Mouse (Mus musculus) left cerebral cortex, adult 9 months (tissue): ENCODE measurements at regions not wholly inside any gene's neighbourhood (a gene's known extent, or its start where the extent isn't known, plus 50 kb on each side); places are given as distances from the start of the nearest gene placed in this dataset.

Experiments used
- DNase-seq, 2 experiments: peaks; one replicate each; pipeline ENCODE4 v3.0.0; 2022; ENCODE audit warnings: low spot score in 2 of 2

DNA sequence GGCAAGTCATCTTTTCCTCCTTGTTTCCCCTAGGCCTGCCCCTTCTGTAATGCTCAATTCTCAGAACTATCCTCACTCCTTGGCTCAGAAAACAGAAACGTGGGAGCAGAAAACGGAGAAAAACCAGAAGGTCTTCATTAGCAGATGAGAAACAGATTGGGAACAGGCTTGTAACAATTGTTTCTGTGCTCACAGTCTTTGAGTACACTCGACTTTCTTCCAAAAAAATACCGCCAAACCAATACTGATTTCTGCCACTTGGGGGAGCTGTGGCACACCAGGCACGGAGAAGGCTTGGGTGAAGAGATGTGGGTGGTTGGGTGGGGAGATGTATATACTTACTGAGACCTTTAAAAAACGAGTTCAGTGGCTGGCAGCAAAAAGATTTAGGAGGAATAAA is 80.8 kb upstream of the 4930583I09Rik start:
- DNase-seq = no peak

- DNase-seq = no peak
These were observed 79.8 kb upstream of the 4930583I09Rik start for GRCm38 (mm10) chr17:64915708-64916107.

DNA sequence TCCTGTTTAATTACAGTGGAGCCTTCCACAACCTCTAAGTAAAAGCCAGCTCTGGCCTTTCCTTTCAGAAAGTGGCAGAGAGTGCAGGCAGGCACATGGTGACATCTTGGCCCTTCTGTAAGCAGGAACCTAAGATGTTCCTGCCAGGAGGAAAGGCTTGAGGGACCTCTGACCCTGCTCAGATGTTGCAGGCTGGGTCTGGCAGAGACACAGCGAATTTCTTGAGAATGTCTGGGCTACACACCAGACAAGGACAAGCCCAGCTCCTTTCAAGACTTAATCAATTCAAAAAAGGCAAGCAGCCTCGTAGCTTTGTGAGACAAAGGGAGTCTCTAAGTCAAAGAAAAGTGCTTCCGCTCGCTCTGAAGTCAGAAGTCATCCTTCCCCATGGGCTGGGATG is 79.2 kb upstream of the 4930583I09Rik start:
- no peak for DNase-seq

DNA sequence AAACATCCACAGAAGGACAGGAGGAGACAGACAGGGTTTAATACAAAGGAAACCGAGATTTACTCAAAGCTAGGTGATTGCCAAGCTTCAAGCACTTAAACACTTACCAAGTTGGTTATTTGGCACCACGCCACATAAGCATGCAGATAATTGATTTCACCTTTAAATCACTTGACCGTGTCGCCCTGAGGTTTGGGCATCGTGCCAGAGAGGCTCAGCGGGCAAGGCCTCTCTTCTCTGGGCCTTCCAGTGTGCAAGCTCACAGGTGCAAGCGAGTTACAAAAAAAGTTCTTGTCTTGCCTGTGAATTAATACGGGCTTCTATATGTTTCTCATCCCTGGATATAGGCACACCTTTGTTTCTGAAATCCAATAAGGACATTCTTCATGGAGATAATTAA is 78.4 kb upstream of the 4930583I09Rik start:
- DNase-seq = no peak

- no peak for DNase-seq
These were observed 72.8 kb upstream of the 4930583I09Rik start for GRCm38 (mm10) chr17:64908671-64909070.

DNA sequence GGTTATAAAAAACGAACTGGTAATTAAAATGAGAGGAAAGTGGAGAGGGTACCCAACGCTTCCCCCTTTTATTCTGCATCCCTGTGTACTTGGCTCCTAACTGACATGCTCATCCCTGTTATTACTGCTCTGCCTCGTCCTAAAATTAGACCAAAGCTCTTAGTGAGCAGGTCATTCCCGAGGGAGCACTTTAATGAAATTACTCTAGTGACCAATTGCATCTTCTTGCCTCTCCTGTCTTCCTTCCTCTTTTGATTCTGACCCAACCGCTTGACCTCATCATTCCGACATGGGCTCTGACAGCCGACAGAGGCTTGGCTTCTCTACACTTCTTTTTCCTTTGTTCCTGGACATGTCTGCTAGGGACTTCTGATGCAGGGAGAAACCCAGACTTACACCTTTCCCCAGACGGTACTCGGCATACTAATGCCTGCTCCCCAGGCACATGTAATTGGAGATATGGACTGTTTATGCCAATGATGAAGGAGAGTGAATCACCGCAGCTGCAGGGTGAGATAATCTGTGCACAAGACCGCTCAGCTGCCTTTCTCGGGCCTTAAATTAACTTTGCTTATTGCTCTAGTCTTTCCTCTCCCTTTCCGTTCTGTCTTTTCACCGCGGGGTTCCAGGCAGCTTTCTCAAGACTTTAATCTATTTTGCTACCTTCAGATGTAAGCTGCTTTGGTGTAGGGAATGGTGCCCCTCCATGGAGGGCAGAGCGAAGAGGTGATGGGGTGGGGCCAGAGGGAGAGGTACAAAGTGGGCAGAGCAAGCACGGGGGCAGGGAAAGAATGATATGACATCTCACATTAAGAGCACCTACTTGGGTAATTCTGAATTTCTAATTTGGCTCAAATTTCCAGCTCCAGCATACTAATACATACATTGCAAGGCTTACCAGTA is 66.1 kb upstream of the 4930583I09Rik start:
- DNase-seq = no peak

- no peak for DNase-seq
These were observed 61.6 kb upstream of the 4930583I09Rik start for GRCm38 (mm10) chr17:64897473-64897872.

GRCm38 (mm10) chr17:64895886-64896285 is 60.0 kb upstream of the 4930583I09Rik start:
- DNase-seq = no peak

DNA sequence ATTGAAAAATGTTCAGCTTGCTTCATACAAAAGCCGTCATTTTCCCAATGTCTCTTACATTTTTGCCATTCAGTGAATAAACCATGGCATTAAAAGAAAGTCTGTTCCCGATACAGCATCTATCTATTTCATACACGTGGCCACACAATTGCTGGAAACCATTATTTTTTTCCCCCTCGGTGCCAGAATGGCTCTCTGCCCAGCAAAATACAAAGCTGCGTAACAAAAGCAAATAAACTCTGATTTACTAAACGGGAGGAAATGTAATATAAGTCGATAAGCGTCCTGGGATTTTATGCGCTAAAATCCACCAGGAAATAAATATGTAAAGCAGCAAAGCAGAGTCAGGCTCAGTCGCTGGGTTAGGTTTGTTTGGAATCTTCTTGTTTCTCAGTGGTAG is 59.6 kb upstream of the 4930583I09Rik start:
- DNase-seq = no peak

GRCm38 (mm10) chr17:64893182-64893902 is 57.5 kb upstream of the 4930583I09Rik start:
- DNase-seq = no peak
